Mouse (Mus musculus): ENCODE measurements around the gene Zfp36l2. TPM values are rescaled to one million over a fixed set of nuclear protein-coding genes. Genes with fewer than 3 reads are reported as not detected.

Zfp36l2 gene
- polyA plus RNA-seq, 1 experiment from 2014 or later: 4.8 TPM

DNA sequence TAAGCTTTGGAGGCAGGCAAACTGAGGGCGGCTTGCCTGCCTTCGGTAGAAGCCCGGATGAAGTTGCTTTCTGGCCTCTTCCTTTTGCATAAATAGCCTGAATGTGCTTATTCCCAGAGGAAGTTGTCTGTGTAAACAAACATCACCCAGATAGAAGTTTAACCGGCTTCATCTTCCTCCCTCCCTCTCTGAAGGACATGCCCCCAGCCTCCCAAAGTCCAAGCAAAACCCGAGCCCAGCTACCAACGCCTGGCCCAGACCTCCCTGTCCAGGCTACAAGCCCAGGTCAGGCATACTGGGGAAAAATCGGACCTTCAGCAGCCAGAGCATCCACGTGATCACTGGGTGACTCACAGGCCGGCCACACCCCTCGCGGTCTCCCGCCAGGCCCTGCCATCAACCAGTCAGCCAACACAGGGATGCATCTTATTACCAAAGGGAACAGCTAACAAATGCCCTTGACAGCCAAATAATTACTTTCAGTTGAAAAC, 4.4 kb downstream of the Zfp36l2 start:
- Histone ChIP-seq H3K4me1 (peaks cover 48% of the 10 kb centered on the region), H3K4me3 (replicated peaks) (peak overlapping the region; percentile 15), H3K36me3 (no peaks in the 10 kb centered on the region), H3K4me2 (peak overlapping the region; percentile 49), H3K9ac (replicated peaks) (no peak overlapping the region), H3K9me3 (replicated peaks) (no peaks in the 10 kb centered on the region), H3K27me3 (replicated peaks) (peaks cover 28% of the 10 kb centered on the region; the same call in 1 of the 2 replicates), H3K27ac (replicated peaks) (peak overlapping the region; percentile 76)
- 10% methylated on average over 12 of the region's 12 CpGs for WGBS
- ATAC-seq (ENCODE audit: low FRiP score): no peak

DNA sequence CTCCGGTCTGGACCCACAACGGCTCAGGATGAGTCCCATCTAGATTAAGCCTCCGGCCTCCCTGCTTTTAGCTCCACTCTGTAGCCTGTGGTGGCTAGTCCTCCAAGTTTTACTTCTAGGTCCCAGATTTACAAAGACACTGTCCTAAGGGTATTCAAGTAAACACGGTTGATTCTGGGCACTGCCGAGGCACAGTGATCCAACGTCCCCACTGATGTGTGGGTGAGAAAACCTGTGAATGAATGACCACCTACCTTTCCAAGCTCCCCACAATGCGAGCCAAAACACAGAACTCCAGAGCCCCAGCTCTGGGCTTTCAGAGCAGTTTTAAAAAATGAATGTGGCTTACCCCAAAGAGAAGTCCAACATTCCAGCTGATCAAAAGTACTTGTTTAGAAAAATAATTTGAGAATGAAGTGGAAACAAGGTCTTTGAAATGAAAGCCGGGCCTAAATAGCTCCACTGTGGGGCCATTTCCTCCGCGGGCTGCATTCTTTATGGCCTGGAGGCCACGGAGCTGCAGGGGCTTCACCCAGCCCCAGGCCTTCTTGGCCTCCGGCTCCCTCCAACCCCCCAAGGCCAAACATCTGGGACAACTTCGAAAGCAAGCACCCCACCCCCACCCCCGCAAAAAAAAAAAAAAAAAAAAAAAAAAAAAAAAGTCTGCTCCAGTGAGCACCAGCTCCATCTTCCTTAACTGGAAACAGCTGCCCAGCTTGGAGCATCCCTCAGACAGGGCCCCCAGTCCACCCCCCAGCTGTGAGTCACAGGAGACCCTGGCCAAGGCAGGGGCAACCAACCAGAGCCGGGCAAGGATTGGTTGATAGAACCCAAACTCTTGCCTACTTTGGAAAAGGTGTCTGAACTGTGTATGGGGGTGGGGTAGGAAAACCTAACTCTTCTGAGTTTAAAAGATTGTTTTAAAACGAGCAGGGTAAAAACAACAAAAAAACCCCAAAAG, 5.2 kb downstream of the Zfp36l2 start:
- no peaks in the 10 kb centered on the region for H3K36me3 ChIP-seq
- H3K4me3 ChIP-seq (replicated peaks): peak overlapping the region; percentile 15
- H3K4me2 ChIP-seq: peak overlapping the region; percentile 49
- H3K9ac ChIP-seq (replicated peaks): no peak overlapping the region
- no peaks in the 10 kb centered on the region for H3K9me3 ChIP-seq (replicated peaks)
- 26% methylated on average over 16 of the region's 16 CpGs for WGBS
- H3K27me3 ChIP-seq (replicated peaks): peaks cover 28% of the 10 kb centered on the region; the same call in 1 of the 2 replicates
- H3K27ac ChIP-seq (replicated peaks): peak overlapping the region; percentile 76
- ATAC-seq (ENCODE audit: low FRiP score): no peak
- peaks cover 42% of the 10 kb centered on the region for H3K4me1 ChIP-seq

DNA sequence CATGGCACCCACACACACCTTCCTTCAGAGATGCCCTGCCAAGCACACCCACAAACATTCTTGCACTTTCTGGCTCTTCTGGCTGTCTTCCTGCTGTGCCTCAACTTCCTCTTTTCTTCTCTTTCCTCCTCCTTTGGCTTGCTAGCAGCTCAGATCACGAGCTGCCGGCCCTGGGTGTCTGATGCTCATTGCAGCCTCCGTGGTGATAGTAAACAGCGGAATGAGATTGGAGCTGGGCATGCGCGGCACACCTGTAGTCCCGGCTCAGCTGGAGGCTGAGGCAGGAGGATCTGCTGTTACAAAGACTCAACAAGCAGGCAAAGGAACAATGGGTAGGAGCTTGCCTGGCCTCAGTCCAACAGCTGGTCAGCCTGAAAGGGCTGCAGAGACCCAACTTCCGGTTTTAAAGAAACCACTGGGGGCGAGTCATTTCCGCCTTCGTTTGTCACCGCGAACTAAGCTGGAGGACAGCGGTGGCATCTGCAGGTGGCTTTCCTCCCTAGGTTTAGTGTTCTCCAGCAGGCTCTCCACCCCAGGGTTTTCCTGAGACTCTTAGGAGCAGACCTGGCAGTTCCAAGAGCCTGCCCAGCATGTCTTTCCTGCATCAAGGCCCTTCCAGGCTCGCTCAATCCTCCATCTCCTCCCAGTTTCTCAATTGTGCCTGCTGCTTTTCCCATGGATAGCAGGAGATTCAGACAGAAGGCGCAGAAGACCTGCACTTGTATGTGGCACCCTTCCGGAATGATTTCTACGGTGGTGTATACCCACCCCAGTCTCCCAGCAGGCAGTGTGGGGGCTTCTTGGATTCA, 6.0 kb downstream of the Zfp36l2 start:
- no peak overlapping the region for H3K9ac ChIP-seq (replicated peaks)
- peak overlapping the region; percentile 49 for H3K4me2 ChIP-seq
- H3K4me3 ChIP-seq (replicated peaks): no peak overlapping the region
- H3K9me3 ChIP-seq (replicated peaks): no peaks in the 10 kb centered on the region
- H3K27me3 ChIP-seq (replicated peaks): peaks cover 26% of the 10 kb centered on the region; the same call in 1 of the 2 replicates
- H3K27ac ChIP-seq (replicated peaks): peak overlapping the region; percentile 76
- no peak for ATAC-seq (ENCODE audit: low FRiP score)
- peaks cover 37% of the 10 kb centered on the region for H3K4me1 ChIP-seq
- 63% methylated on average over 18 of the region's 18 CpGs for WGBS
- H3K36me3 ChIP-seq: no peaks in the 10 kb centered on the region

DNA sequence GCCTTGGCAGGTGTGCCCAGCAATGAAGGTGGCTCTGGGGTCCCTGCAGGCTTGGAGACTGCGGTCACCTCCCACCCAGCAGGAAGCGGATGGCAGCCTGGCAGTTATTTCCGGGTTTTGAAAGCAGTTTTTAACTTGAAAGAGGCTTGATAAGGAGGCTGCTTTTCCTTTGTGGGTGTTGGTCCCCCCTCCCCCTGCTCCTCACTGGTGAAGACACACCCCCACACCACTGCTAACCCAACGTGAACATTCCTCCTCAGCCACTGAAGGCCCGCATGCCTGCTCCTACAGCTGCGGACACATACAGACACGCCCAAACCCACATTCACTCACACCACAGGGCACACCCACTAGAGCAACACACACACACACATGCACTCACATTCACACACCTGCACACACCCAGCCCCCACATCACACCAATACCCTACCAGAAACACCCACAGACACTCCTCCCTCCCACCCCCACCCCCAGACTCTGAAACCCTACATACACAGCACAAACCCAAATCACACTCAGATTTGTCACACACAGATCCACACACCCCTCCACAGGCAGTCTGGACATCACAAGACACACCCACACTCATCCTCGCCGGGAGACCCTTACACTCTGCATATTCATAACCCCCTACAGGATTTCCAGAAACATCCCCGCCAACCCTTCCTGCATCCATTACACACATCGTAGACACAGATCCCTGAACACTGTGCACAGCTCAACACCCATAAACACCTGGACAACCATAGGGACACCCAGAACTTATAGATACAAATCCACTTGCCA, 6.8 kb downstream of the Zfp36l2 start:
- H3K4me1 ChIP-seq: peaks cover 30% of the 10 kb centered on the region
- H3K9ac ChIP-seq (replicated peaks): no peak overlapping the region
- H3K27me3 ChIP-seq (replicated peaks): peaks cover 20% of the 10 kb centered on the region; the same call in 1 of the 2 replicates
- H3K36me3 ChIP-seq: no peaks in the 10 kb centered on the region
- H3K4me3 ChIP-seq (replicated peaks): no peak overlapping the region
- ATAC-seq (ENCODE audit: low FRiP score): no peak
- no peak overlapping the region for H3K4me2 ChIP-seq
- peak overlapping the region; percentile 76; the same call in 1 of the 2 replicates for H3K27ac ChIP-seq (replicated peaks)
- WGBS: 45% methylated on average over 11 of the region's 11 CpGs
- no peaks in the 10 kb centered on the region for H3K9me3 ChIP-seq (replicated peaks)

DNA sequence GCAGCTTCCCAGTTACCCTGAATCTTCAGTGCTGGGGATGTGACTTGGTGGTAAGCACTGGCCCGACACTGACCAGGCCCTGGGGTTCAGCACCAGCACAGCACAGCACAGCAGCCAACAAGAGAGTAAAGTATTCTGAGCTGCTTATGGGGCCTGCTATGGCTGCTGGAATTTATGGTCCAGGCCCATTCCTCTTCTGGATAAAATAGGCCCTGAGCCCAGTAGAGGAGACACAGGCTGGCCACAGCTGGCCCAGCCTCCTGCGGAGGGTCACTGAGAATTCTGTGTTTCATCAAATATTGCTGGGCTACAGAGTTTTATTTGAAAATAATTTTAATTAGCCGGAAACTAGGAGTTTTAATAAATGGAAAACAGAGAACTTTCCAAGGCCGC, 7.8 kb downstream of the Zfp36l2 start:
- 71% methylated on average over 4 of the region's 4 CpGs for WGBS
- no peak for ATAC-seq (ENCODE audit: low FRiP score)
- H3K4me3 ChIP-seq (replicated peaks): no peak overlapping the region
- H3K36me3 ChIP-seq: no peaks in the 10 kb centered on the region
- H3K9me3 ChIP-seq (replicated peaks): no peaks in the 10 kb centered on the region
- no peak overlapping the region for H3K4me2 ChIP-seq
- peaks cover 26% of the 10 kb centered on the region for H3K4me1 ChIP-seq
- H3K27me3 ChIP-seq (replicated peaks): peaks cover 19% of the 10 kb centered on the region; the same call in 1 of the 2 replicates
- no peak overlapping the region for H3K27ac ChIP-seq (replicated peaks)
- H3K9ac ChIP-seq (replicated peaks): no peak overlapping the region

DNA sequence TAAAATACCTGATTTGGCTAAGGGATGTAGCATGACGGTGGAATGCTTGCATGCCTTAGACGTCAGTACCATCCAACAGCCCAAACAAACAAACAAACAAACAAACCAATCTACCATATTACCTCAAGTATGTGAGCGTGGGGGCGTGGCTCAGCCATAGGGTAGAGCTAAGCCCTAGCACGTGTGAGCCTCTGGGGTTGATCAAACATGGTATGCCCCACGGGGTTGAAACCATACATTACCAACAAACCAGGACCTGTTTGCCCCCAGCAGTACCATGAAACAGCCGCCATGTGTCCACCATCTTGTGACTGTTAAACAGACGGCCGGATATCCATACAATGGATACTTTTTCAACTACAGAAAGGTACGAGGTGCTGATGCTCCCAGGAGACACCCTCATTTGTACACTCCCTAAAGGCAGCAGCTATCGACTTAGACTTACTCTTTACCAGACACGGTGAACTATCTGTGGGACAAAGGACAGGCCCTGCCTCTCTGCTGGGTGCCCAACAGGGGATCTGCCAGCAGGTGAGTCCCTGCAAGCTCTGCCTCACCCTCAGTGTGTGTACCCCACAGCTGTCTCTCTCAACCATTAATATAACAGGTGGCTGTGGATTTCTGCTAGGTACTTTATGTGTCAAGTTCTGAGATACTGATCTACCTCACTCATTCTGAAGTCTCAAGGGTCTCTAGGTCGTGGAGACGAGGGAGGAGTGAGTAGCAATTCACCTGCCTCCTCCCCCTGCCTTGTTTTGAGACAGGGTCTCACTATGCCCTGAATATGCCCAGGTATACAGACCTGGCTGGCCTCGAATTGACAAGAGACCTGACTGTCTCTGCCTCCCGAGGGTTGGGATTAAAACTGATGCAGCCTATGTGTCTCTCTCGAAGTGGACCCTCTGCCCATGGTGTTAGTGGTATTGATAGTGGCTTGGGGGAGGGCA, 8.4 kb downstream of the Zfp36l2 start:
- H3K27me3 ChIP-seq (replicated peaks): peaks cover 17% of the 10 kb centered on the region; the same call in 1 of the 2 replicates
- H3K4me1 ChIP-seq: peaks cover 26% of the 10 kb centered on the region
- no peak for ATAC-seq (ENCODE audit: low FRiP score)
- H3K4me2 ChIP-seq: no peak overlapping the region
- WGBS: 88% methylated on average over 17 of the region's 17 CpGs
- H3K27ac ChIP-seq (replicated peaks): no peak overlapping the region
- no peak overlapping the region for H3K4me3 ChIP-seq (replicated peaks)
- H3K36me3 ChIP-seq: no peaks in the 10 kb centered on the region
- no peaks in the 10 kb centered on the region for H3K9me3 ChIP-seq (replicated peaks)
- H3K9ac ChIP-seq (replicated peaks): no peak overlapping the region

DNA sequence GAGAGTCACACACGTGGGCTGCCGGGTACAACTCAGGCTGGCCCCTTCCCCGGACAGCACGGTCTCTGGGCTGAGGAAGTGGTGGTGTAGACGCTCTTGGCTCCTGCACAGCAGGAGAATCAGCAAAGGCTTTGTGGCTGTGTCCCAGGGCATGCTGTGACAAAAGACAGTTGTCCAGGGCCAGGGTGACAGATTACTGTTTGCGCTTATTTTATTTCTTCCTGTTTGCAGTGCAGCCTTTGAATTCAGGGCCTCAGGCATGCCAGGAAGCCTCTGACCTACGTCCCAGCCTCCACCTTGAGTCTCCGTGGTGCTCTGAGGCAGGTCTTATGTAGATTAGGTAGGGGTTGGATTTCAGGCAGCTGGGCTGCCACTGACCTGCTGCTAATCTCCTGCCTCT, 10.3 kb downstream of the Zfp36l2 start:
- no peak overlapping the region for H3K4me2 ChIP-seq

DNA sequence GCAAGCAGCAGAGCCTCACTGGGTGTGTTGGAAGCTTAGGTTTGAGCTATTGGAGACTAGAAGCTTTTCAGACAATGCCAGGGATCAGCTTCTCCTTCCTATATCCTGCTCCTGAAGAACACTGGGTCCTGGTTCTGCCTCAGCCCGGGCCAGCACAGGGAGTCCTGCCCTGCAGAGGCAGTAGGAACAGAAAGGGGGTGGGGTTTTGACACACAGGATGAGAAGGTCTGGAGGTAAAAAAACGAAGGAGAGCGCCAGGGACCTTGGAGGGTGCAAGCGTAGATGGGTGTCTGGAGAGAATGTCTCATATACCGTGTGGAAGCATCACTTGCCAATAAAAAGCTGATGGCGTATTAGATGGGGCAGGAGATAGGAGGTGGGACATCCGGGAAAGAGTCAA, 11.3 kb downstream of the Zfp36l2 start:
- H3K4me3 ChIP-seq (replicated peaks): no peak overlapping the region
- H3K9me3 ChIP-seq (replicated peaks): no peaks in the 10 kb centered on the region
- no peak for ATAC-seq (ENCODE audit: low FRiP score)
- peaks cover under 1% of the 10 kb centered on the region; the same call in 1 of the 2 replicates for H3K27me3 ChIP-seq (replicated peaks)
- H3K4me2 ChIP-seq: no peak overlapping the region
- H3K36me3 ChIP-seq: no peaks in the 10 kb centered on the region
- H3K9ac ChIP-seq (replicated peaks): no peak overlapping the region
- 88% methylated on average over 7 of the region's 7 CpGs for WGBS
- H3K27ac ChIP-seq (replicated peaks): no peak overlapping the region
- H3K4me1 ChIP-seq: peaks cover 13% of the 10 kb centered on the region

More for the DNA sequence above, 10.3 kb downstream of the Zfp36l2 start:
- H3K4me3 ChIP-seq (replicated peaks): no peak overlapping the region
- no peak overlapping the region for H3K9ac ChIP-seq (replicated peaks)
- H3K36me3 ChIP-seq: no peaks in the 10 kb centered on the region
- ATAC-seq (ENCODE audit: low FRiP score): no peak
- H3K27ac ChIP-seq (replicated peaks): no peak overlapping the region
- H3K27me3 ChIP-seq (replicated peaks): peaks cover 10% of the 10 kb centered on the region; the same call in 1 of the 2 replicates
- peaks cover 19% of the 10 kb centered on the region for H3K4me1 ChIP-seq
- no peaks in the 10 kb centered on the region for H3K9me3 ChIP-seq (replicated peaks)
- WGBS: 8% methylated on average over 8 of the region's 8 CpGs

DNA sequence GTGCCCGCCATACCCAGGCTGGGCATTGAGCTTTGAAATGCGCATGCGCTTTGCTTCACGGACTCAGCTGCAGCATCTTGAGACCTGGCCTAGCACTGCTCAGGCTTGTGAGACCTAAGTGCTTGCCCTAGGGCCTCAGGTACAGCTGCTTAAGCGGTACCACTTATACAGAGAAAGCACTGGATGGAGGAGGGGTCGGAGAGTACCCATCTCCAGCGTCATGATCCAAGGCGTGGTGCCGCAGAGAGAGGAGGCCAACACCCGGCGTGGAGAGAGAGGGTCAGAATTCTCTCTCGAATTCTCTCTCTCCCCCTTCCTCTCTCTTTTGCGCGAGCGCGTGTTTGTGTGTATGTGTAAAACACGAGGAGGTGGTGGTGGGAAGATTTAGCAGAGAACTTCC, 12.6 kb downstream of the Zfp36l2 start:
- ATAC-seq (ENCODE audit: low FRiP score): no peak
- WGBS: 98% methylated on average over 17 of the region's 17 CpGs

DNA sequence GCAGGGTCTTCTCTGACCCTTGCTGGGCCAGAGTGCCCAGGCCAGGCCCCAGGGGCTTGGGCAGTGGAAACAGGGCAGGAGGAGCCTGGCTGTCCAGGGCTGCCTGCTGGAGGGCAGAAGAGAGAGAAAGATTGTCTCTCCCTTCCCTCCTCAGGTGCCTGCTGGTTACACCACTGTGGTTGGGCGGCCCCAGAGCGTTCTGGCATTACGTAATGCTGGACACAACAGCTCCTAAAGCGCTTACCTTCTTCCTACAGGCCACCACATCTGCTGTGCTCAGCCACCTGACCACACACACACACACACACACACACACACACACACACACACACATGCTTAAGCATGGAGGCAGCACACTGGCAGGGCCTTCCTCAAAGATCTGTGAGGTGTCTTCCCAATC, 20.4 kb downstream of the Zfp36l2 start:
- Histone ChIP-seq H3K27me3 (replicated peaks) (no peaks in the 10 kb centered on the region), H3K9me3 (replicated peaks) (no peaks in the 10 kb centered on the region), H3K4me2 (no peak overlapping the region), H3K36me3 (no peaks in the 10 kb centered on the region), H3K27ac (replicated peaks) (no peak overlapping the region), H3K4me3 (replicated peaks) (no peak overlapping the region), H3K9ac (replicated peaks) (no peak overlapping the region), H3K4me1 (no peaks in the 10 kb centered on the region)
- 96% methylated on average over 4 of the region's 4 CpGs for WGBS
- no peak for ATAC-seq (ENCODE audit: low FRiP score)

More for the DNA sequence above, 12.6 kb downstream of the Zfp36l2 start:
- no peak overlapping the region for H3K27ac ChIP-seq (replicated peaks)
- no peak overlapping the region for H3K9ac ChIP-seq (replicated peaks)
- no peaks in the 10 kb centered on the region for H3K36me3 ChIP-seq
- H3K27me3 ChIP-seq (replicated peaks): no peaks in the 10 kb centered on the region
- no peaks in the 10 kb centered on the region for H3K9me3 ChIP-seq (replicated peaks)
- H3K4me3 ChIP-seq (replicated peaks): no peak overlapping the region
- no peak overlapping the region for H3K4me2 ChIP-seq
- H3K4me1 ChIP-seq: peaks cover 3% of the 10 kb centered on the region; the same call in 1 of the 2 replicates
